Mouse (Mus musculus) intestine, embryonic 14.5 days (tissue): Measurements from ENCODE around the gene Olfr710. TPM values are rescaled to one million over a fixed set of nuclear protein-coding genes. Genes with fewer than 3 reads are reported as not detected.

ENCODE experiments used
- polyA plus RNA-seq: library from polyadenylated mRNA; unstranded; fragments of >200 nt; fragmentation: Nextera tagmentation; extraction: Ambion mirVana; gene quantifications from 2 replicates; pipeline ENCODE4 v1.2.1, GENCODE M21; 2014

Olfr710 gene
- polyA plus RNA-seq, 1 experiment from 2014 or later, result not detected

Other genes with a start within 250 kb of the Olfr710 start
- gene Olfr695, start 231.9 kb downstream of the Olfr710 start, polyA plus RNA-seq, result not detected in 2 replicates
- gene Olfr697, start 205.9 kb downstream of the Olfr710 start, polyA plus RNA-seq, result not detected in 2 replicates
- gene Olfr698, start 192.9 kb downstream of the Olfr710 start, polyA plus RNA-seq, result not detected in 2 replicates
- not detected in 2 replicates for gene Olfr699, start 155.1 kb downstream of the Olfr710 start, polyA plus RNA-seq
- not detected in 2 replicates for gene Olfr700, start 139.5 kb downstream of the Olfr710 start, polyA plus RNA-seq
- not detected in 2 replicates for gene Olfr701, start 134.2 kb downstream of the Olfr710 start, polyA plus RNA-seq
- gene Olfr702, start 114.4 kb downstream of the Olfr710 start, polyA plus RNA-seq, result not detected in 2 replicates
- not detected in 2 replicates for gene Olfr703, start 105.0 kb downstream of the Olfr710 start, polyA plus RNA-seq
- gene Olfr704, start 85.1 kb downstream of the Olfr710 start, polyA plus RNA-seq, result not detected in 2 replicates
- not detected in 2 replicates for gene Olfr705, start 71.4 kb downstream of the Olfr710 start, polyA plus RNA-seq
- gene Olfr706, start 60.1 kb downstream of the Olfr710 start, polyA plus RNA-seq, result not detected in 2 replicates
- not detected in 2 replicates for gene Olfr707, start 47.1 kb downstream of the Olfr710 start, polyA plus RNA-seq
- not detected in 2 replicates for gene Olfr1532-ps1, start 40.3 kb downstream of the Olfr710 start, polyA plus RNA-seq
- gene Olfr709-ps1, start 16.1 kb downstream of the Olfr710 start, polyA plus RNA-seq, result not detected in 2 replicates
- not detected in 2 replicates for gene Olfr6, start 15.6 kb upstream of the Olfr710 start, polyA plus RNA-seq
- not detected in 2 replicates for gene Olfr711, start 27.1 kb upstream of the Olfr710 start, polyA plus RNA-seq
- not detected in 2 replicates for gene Olfr2, start 57.8 kb upstream of the Olfr710 start, polyA plus RNA-seq
- not detected in 2 replicates for gene Olfr713, start 82.9 kb upstream of the Olfr710 start, polyA plus RNA-seq
- gene Olfr714, start 122.7 kb upstream of the Olfr710 start, polyA plus RNA-seq, result not detected in 2 replicates
- not detected in 2 replicates for gene Olfr17, start 144.9 kb upstream of the Olfr710 start, polyA plus RNA-seq
- gene Olfr715b, start 162.1 kb upstream of the Olfr710 start, polyA plus RNA-seq, result not detected in 2 replicates
- gene Olfr715, start 182.8 kb upstream of the Olfr710 start, polyA plus RNA-seq, result not detected in 2 replicates
- not detected in 2 replicates for gene Olfr716, start 190.0 kb upstream of the Olfr710 start, polyA plus RNA-seq
- gene Nlrp14, start 218.7 kb upstream of the Olfr710 start, polyA plus RNA-seq, result not detected in 2 replicates